Mouse (Mus musculus) CD4-positive naive resting alpha-beta T cell, adult 76 days (primary cell): ENCODE data around the gene Ccl22. TPM values are rescaled to one million over a fixed set of nuclear protein-coding genes. Genes with fewer than 3 reads are reported as not detected.

ENCODE experiments used
- total RNA-seq: library from RNA; stranded (reverse); gene quantifications from one replicate; pipeline ENCODE4 v1.2.4, GENCODE M21; 2023

The Ccl22 gene
- total RNA-seq = not detected

DNA sequence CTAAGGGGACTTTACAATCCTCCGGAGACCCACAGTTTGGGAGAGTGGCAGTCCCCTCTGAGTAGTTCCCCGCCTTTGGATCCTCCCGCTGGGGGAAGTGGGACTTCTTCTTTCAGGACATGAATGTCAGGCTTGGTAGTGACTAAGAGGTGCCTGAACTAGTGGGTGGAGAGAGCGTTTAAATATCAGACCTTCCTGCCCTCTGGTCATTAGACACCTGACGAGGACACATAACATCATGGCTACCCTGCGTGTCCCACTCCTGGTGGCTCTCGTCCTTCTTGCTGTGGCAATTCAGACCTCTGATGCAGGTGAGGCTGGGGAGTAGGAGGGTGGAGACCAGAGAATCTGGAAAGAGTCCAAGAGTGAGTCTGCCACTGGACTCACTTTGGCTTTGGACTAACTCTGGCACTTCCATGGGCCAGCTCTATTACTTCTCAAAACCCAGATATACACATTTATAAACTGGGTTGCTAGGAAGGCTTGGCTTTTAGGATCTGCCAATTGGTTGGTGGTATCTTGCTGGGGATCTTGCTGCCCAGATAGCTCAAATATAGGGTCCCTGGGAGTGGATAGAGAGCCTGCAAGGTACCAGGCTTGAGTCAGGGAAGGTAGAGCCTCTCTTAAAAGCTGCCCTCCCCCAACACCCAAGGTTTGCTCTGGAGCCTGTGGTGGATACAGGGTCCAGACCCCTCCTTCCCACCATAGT lies at the start of gene Ccl22:
TSS of gene Ccl22 (plus strand) at position 115 of the 709 bp plus-strand sequence.

DNA sequence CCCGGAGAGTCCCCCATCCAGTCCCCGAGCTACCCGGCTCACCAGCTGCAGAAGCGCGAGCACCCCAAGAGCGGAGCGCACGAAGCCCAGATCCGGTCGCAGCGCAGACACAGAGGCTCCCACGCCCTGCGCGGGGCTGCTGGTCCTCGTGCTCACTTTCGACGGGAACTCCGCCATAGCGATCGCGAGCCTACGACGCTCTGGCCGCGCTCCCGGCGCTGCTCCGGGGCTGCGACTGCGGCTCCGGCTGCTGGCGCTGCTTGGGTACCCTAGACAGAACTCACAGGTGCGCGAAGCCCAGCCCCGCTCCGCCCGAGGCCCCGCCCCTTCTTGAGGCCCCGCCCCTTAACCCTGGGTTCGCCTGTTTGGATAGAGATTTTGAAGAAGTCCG lies 49.4 kb upstream of the Ccl22 start, which contains the start of gene Pllp:
TSS of gene Pllp (minus strand) at position 285 of the 391 bp plus-strand sequence.

DNA sequence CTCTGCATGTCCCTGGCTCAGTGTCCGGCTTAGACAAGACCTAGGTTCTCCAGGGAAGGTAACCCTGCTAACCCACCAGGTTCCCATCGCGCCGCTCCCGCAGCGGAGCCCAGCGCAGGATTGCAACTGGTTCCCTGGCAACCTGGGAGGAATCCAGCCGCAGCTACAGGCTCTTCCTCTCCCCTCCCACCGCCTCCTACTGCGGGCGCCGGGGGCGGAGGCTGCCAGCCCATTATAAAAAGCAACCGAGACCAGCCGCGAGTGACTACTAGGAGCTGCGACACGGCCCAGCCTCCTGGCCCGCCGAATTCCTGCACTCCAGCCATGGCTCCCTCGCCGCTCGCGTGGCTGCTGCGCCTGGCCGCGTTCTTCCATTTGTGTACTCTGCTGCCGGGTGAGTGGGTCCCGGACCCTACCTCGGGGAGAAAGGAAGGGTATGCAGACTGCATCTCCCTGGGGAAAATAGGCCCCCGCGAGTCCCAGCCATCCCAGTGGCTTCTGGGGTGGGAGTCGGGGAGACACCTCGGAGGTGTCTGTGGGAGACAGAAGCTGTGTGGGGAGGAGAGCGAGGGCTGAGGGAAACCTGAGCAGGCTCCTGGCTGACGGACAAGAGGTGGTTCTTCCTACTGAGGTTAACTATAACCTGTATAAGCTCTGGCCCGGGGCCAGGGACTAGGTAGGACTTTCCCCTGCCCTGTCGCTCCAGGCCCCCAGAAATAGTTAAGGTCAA lies 26.7 kb downstream of the Ccl22 start, which contains the start of gene Cx3cl1:
TSS of gene Cx3cl1 (plus strand) at position 69 of the 730 bp plus-strand sequence.

Other genes with a start within 250 kb of the Ccl22 start
- 1.1 TPM for gene Cpne2, start 212.6 kb upstream of the Ccl22 start, total RNA-seq
- 28.3 TPM for gene Rspry1, start 143.7 kb upstream of the Ccl22 start, total RNA-seq
- 24.7 TPM for gene Fam192a, start 143.6 kb upstream of the Ccl22 start, total RNA-seq
- gene Arl2bp, start 79.0 kb upstream of the Ccl22 start, total RNA-seq = 143 TPM
- gene Pllp, start 49.3 kb upstream of the Ccl22 start, total RNA-seq = not detected
- not detected for gene Cx3cl1, start 26.4 kb downstream of the Ccl22 start, total RNA-seq
- gene Ccl17, start 64.9 kb downstream of the Ccl22 start, total RNA-seq = not detected
- 36.1 TPM for gene Coq9, start 92.7 kb downstream of the Ccl22 start, total RNA-seq
- 50.1 TPM for gene Ciapin1, start 92.8 kb downstream of the Ccl22 start, total RNA-seq
- gene Polr2c, start 111.9 kb downstream of the Ccl22 start, total RNA-seq = 56.7 TPM
- gene Dok4, start 130.7 kb downstream of the Ccl22 start, total RNA-seq = 1.5 TPM
- gene Ccdc102a, start 172.5 kb downstream of the Ccl22 start, total RNA-seq = 1.6 TPM
- 1.9 TPM for gene Adgrg5, start 178.1 kb downstream of the Ccl22 start, total RNA-seq
- 4.4 TPM for gene Adgrg1, start 229.2 kb downstream of the Ccl22 start, total RNA-seq